ENCODE assay signal across 17 mouse cellular contexts in genomic region chr9:63350030-63350429, GRCm38 (mm10).
"Had no signal": no experiment of that assay in that cellular context is flagged by ENCODE, and none has a peak within 500 bp of the region (broad histone marks: within the 10 kb centered on the region; RNA-seq: fewer than 3 reads in every experiment).

No protein-coding gene starts in this region.

- H3K4me2 ChIP-seq: lung, embryonic 14.5 days; midbrain, embryonic 12.5 days; neural tube, embryonic 13.5 days; neural tube, embryonic 15.5 days had no signal

- H3K27ac ChIP-seq: midbrain, embryonic 12.5 days; neural tube, embryonic 13.5 days; neural tube, embryonic 15.5 days had no signal

- DNase-seq: lung, adult 18-20 months; lung, embryonic 14.5 days; lung, postnatal 10 days; lung, postnatal 4 days; midbrain, embryonic 14.5 days; retina, postnatal 1 day; right cerebral cortex, adult 18-20 months; right cerebral cortex, postnatal 25 days; right cerebral cortex, postnatal 4 days; spleen, adult 18-20 months; thymus, adult 18-20 months; thymus, postnatal 14 days; thymus, postnatal 36 days had no signal

- H3K27me3 ChIP-seq: midbrain, embryonic 12.5 days; neural tube, embryonic 13.5 days; neural tube, embryonic 15.5 days had no signal

- H3K36me3 ChIP-seq: neural tube, embryonic 13.5 days; neural tube, embryonic 15.5 days had no signal

- H3K9me3 ChIP-seq: midbrain, embryonic 12.5 days; neural tube, embryonic 13.5 days; neural tube, embryonic 15.5 days had no signal

- H3K9ac ChIP-seq: lung, embryonic 14.5 days; midbrain, embryonic 12.5 days; neural tube, embryonic 13.5 days; neural tube, embryonic 15.5 days had no signal

- H3K4me3 ChIP-seq: midbrain, embryonic 12.5 days; myocyte; neural tube, embryonic 13.5 days; neural tube, embryonic 15.5 days had no signal
